ENCODE assay signal across 18 mouse cellular contexts in the genomic region with DNA sequence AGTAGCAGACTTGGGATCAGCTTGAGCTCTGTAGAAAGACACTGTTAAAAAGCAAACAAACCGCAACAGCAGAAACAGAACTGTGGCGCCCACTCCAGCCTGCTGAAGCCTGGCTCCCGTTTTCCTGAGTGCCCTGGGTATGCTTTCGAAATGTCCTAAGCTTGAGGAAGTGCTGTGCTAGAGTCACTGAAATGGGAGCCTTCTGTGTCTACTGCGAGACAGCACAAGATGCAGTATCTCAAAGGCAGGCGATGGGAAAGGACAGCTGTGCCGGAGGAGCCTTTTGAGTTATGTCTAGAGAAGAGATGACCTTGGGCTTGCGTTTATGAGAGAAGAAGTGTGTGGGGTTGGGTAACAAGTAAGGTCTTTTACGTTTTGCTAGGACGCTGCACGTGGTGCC.
DNase-seq lines count a peak whose midpoint lies in the region; ATAC-seq and TF ChIP-seq lines count a peak whose summit lies in the region.
"Had no signal": no experiment of that assay in that cellular context is flagged by ENCODE, and none has a peak within 500 bp of the region (broad histone marks: within the 10 kb centered on the region; RNA-seq: fewer than 3 reads in every experiment).

No protein-coding gene starts in this region.

- peak; percentile 25 for DNase-seq in embryonic facial prominence, embryonic 14.5 days (ENCODE audit: low spot score)
- no peak for DNase-seq in embryonic facial prominence, embryonic 10.5 days (ENCODE audit: low spot score)
- peak; percentile 36 for DNase-seq in layer of hippocampus, adult 11-12 months (ENCODE audit: low spot score)
- no peak for DNase-seq in layer of hippocampus, postnatal 10 days (ENCODE audit: low spot score in 2 of 2)
- peak; percentile 61 for DNase-seq in brain, adult 2 months (ENCODE audit: low read depth, low spot score)
- peak; percentile 11 for DNase-seq in lung, postnatal 14 days
- DNase-seq in cerebellum, adult 2 months, result no peak
- no peak for DNase-seq in right cerebral cortex, adult 2 months (ENCODE audit: low spot score in 2 of 2)
- DNase-seq: adrenal gland, adult 8-10 months; gastrocnemius, postnatal 36 days; thymus, postnatal 14 days had no signal

- H3K9me3 ChIP-seq in embryonic facial prominence, embryonic 14.5 days (ENCODE audit: control insufficient read depth, low read length), result no peaks in the 10 kb centered on the region
- H3K9me3 ChIP-seq in embryonic facial prominence, embryonic 10.5 days, result no peaks in the 10 kb centered on the region
- H3K9me3 ChIP-seq: forebrain, embryonic 15.5 days; hindbrain, embryonic 12.5 days; intestine, embryonic 15.5 days; limb, embryonic 15.5 days; neural tube, embryonic 12.5 days; stomach, embryonic 15.5 days had no signal

- WGBS in embryonic facial prominence, embryonic 14.5 days, result 83% methylated on average over 11 of the region's 11 CpGs
- 89% methylated on average over 11 of the region's 11 CpGs for WGBS in embryonic facial prominence, embryonic 10.5 days
- 98% methylated on average over 11 of the region's 11 CpGs for WGBS in cerebellum, adult 2 months

- H3K4me3 ChIP-seq in embryonic facial prominence, embryonic 14.5 days (ENCODE audit: low read depth, low read length), result no peak overlapping the region
- no peak overlapping the region for H3K4me3 ChIP-seq in embryonic facial prominence, embryonic 10.5 days
- H3K4me3 ChIP-seq in cerebellum, adult 2 months (replicated peaks; ENCODE audit: insufficient read depth, low read depth, low read length), result no peak overlapping the region
- H3K4me3 ChIP-seq: forebrain, embryonic 15.5 days; hindbrain, embryonic 12.5 days; intestine, embryonic 15.5 days; limb, embryonic 15.5 days; neural tube, embryonic 12.5 days; stomach, embryonic 15.5 days had no signal

- no peak for TF ChIP-seq CTCF in cerebellum, adult 2 months (IDR thresholded peaks at IDR 0.05; ENCODE audit: borderline replicate concordance, insufficient read depth, low read depth, low read length)

- no peaks in the 10 kb centered on the region for H3K27me3 ChIP-seq in embryonic facial prominence, embryonic 14.5 days (replicated peaks; ENCODE audit: control insufficient read depth, insufficient read depth, low read length)
- H3K27me3 ChIP-seq in embryonic facial prominence, embryonic 10.5 days (replicated peaks; ENCODE audit: low read depth, poor library complexity, severe bottlenecking), result no peaks in the 10 kb centered on the region
- no peaks in the 10 kb centered on the region for H3K27me3 ChIP-seq in cerebellum, adult 2 months (ENCODE audit: control insufficient read depth, insufficient read depth, low read length)
- H3K27me3 ChIP-seq: forebrain, embryonic 15.5 days; hindbrain, embryonic 12.5 days; intestine, embryonic 15.5 days; limb, embryonic 15.5 days; neural tube, embryonic 12.5 days; stomach, embryonic 15.5 days had no signal

- H3K36me3 ChIP-seq in embryonic facial prominence, embryonic 14.5 days (ENCODE audit: control insufficient read depth, insufficient read depth, low read length), result no peaks in the 10 kb centered on the region
- 0 out of 2 replicates have a peak, but pooled peaks cover 3% of the 10 kb centered on the region for H3K36me3 ChIP-seq in embryonic facial prominence, embryonic 10.5 days (replicated peaks)
- H3K36me3 ChIP-seq: forebrain, embryonic 15.5 days; hindbrain, embryonic 12.5 days; intestine, embryonic 15.5 days; limb, embryonic 15.5 days; neural tube, embryonic 12.5 days; stomach, embryonic 15.5 days had no signal

- H3K4me2 ChIP-seq in embryonic facial prominence, embryonic 14.5 days (ENCODE audit: low read depth, low read length), result no peak overlapping the region
- H3K4me2 ChIP-seq: forebrain, embryonic 15.5 days; hindbrain, embryonic 12.5 days; intestine, embryonic 15.5 days; limb, embryonic 15.5 days; neural tube, embryonic 12.5 days; stomach, embryonic 15.5 days had no signal

- H3K27ac ChIP-seq in embryonic facial prominence, embryonic 14.5 days (replicated peaks; ENCODE audit: low read depth, low read length), result no peak overlapping the region
- H3K27ac ChIP-seq in embryonic facial prominence, embryonic 10.5 days (replicated peaks), result no peak overlapping the region
- no peak overlapping the region for H3K27ac ChIP-seq in cerebellum, adult 2 months (ENCODE audit: insufficient read depth, low read length)
- H3K27ac ChIP-seq: forebrain, embryonic 15.5 days; hindbrain, embryonic 12.5 days; intestine, embryonic 15.5 days; limb, embryonic 15.5 days; macrophage; neural tube, embryonic 12.5 days; stomach, embryonic 15.5 days had no signal

- no peak for TF ChIP-seq POLR2A in cerebellum, adult 2 months (IDR thresholded peaks at IDR 0.05; ENCODE audit: borderline replicate concordance, insufficient read depth, low read length)

- no peak overlapping the region for H3K9ac ChIP-seq in embryonic facial prominence, embryonic 14.5 days (ENCODE audit: low read depth, low read length)
- H3K9ac ChIP-seq: forebrain, embryonic 15.5 days; hindbrain, embryonic 12.5 days; intestine, embryonic 15.5 days; limb, embryonic 15.5 days; neural tube, embryonic 12.5 days; stomach, embryonic 15.5 days had no signal

- peaks cover 14% of the 10 kb centered on the region; the same call in 1 of the 2 replicates for H3K4me1 ChIP-seq in embryonic facial prominence, embryonic 14.5 days (ENCODE audit: control insufficient read depth, insufficient read depth, low read length)
- peaks cover 16% of the 10 kb centered on the region for H3K4me1 ChIP-seq in embryonic facial prominence, embryonic 10.5 days
- H3K4me1 ChIP-seq in cerebellum, adult 2 months (ENCODE audit: control insufficient read depth, insufficient read depth, low read length), result peaks cover 28% of the 10 kb centered on the region
- H3K4me1 ChIP-seq: neural tube, embryonic 12.5 days had no signal

- no peak for ATAC-seq in embryonic facial prominence, embryonic 14.5 days (ENCODE audit: low read depth)
- ATAC-seq: forebrain, embryonic 15.5 days; intestine, embryonic 15.5 days had no signal

Comparison
In these comparisons a context has a peak if more than half of its experiments do, and no peak if none do; other contexts are left out.
1. DNase-seq: peak in embryonic facial prominence, embryonic 14.5 days (single experiment), layer of hippocampus, adult 11-12 months (single experiment), brain, adult 2 months (single experiment) and lung, postnatal 14 days (single experiment); none in embryonic facial prominence, embryonic 10.5 days (single experiment), layer of hippocampus, postnatal 10 days (0 of 2), cerebellum, adult 2 months (0 of 2) and right cerebral cortex, adult 2 months (0 of 2).